Mouse (Mus musculus) lung, embryonic 14.5 days (tissue): ENCODE data around the gene Fmnl2. TPM values are rescaled to one million over a fixed set of nuclear protein-coding genes. Genes with fewer than 3 reads are reported as not detected.

ENCODE experiments used
- ATAC-seq: fragments of 200-750 bp; cut with Nextera tagmentation; 2 replicates; pipeline ENCODE4 v1.8.0; 2017; ENCODE audit warnings: mild to moderate bottlenecking, moderate TSS enrichment, moderate library complexity; ENCODE audit not compliant: insufficient read depth
- DNase-seq: peaks from one replicate; pipeline ENCODE4 v3.0.0-alpha.2; 2015
- H3K27ac ChIP-seq: fragments of 300-500 bp; sonication (generic); 2 replicates; pipeline ENCODE4 v1.5.1; 2014; ENCODE audit warnings: low read depth, mild to moderate bottlenecking, moderate library complexity
- H3K27me3 ChIP-seq: fragments of 300-500 bp; sonication (generic); 2 replicates; pipeline ENCODE4 v1.6.1; 2014; ENCODE audit warnings: low read length, control low read depth; ENCODE audit not compliant: insufficient read depth
- H3K36me3 ChIP-seq: fragments of 300-500 bp; sonication (generic); 2 replicates; pipeline ENCODE4 v1.6.1; 2014; ENCODE audit warnings: control low read depth; ENCODE audit not compliant: insufficient read depth
- H3K4me1 ChIP-seq: fragments of 300-500 bp; sonication (generic); 2 replicates; pipeline ENCODE4 v1.6.1; 2014; ENCODE audit warnings: antibody characterized with exemption, control low read depth; ENCODE audit not compliant: insufficient read depth
- H3K4me2 ChIP-seq: fragments of 300-500 bp; sonication (generic); 2 replicates; pipeline ENCODE4 v1.6.1; 2014; ENCODE audit warnings: mild to moderate bottlenecking
- H3K4me3 ChIP-seq: fragments of 300-500 bp; sonication (generic); 2 replicates; pipeline ENCODE4 v1.5.1; 2014; ENCODE audit warnings: low read depth, low read length
- H3K9ac ChIP-seq: fragments of 300-500 bp; sonication (generic); 2 replicates; pipeline ENCODE4 v1.6.1; 2014
- H3K9me3 ChIP-seq: fragments of 300-500 bp; sonication (generic); 2 replicates; pipeline ENCODE4 v1.6.1; 2016; ENCODE audit warnings: low read depth, low read length, control low read depth
- CTCF ChIP-seq: IDR thresholded peaks from 2 replicates; pipeline ENCODE4 v1.5.1; 2016; ENCODE audit warnings: antibody characterized with exemption, low read depth
- WGBS: fragments of 180-500 bp; shearing (Covaris S2); extraction: QIAGEN DNeasy Blood & Tissue Kit; methylation state at CpG from one replicate; pipeline ENCODE4 v1.1.7; 2014; 5-methylcytosine and 5-hydroxymethylcytosine counted together
- polyA plus RNA-seq: library from polyadenylated mRNA; unstranded; fragments of >200 nt; fragmentation: Nextera tagmentation; extraction: Ambion mirVana; gene quantifications from 2 replicates; pipeline ENCODE4 v1.2.1, GENCODE M21; 2014

Fmnl2 gene
- polyA plus RNA-seq, 1 experiment from 2014 or later: 5.0 TPM

- no peak overlapping the region for H3K4me2 ChIP-seq
- H3K27me3 ChIP-seq: no peaks in the 10 kb centered on the region
- 93% methylated on average over 6 of the region's 6 CpGs for WGBS
- TF ChIP-seq CTCF: no peak
- no peak overlapping the region for H3K9ac ChIP-seq
- no peak for DNase-seq
- ATAC-seq: no peak
- no peaks in the 10 kb centered on the region for H3K4me1 ChIP-seq
- no peak overlapping the region for H3K4me3 ChIP-seq
- H3K27ac ChIP-seq: no peak overlapping the region
- no peaks in the 10 kb centered on the region for H3K9me3 ChIP-seq
- no peaks in the 10 kb centered on the region for H3K36me3 ChIP-seq
Observed at GRCm38 (mm10) chr2:53050376-53050775, 192.7 kb downstream of the Fmnl2 start.

GRCm38 (mm10) chr2:53051502-53051901, 193.8 kb downstream of the Fmnl2 start:
- no peaks in the 10 kb centered on the region for H3K9me3 ChIP-seq
- no peaks in the 10 kb centered on the region for H3K27me3 ChIP-seq
- no peak overlapping the region for H3K9ac ChIP-seq
- DNase-seq (no peak), ATAC-seq (no peak)
- H3K4me2 ChIP-seq: no peak overlapping the region
- H3K4me3 ChIP-seq: no peak overlapping the region
- no peaks in the 10 kb centered on the region for H3K36me3 ChIP-seq
- no peak for TF ChIP-seq CTCF
- 79% methylated on average over 8 of the region's 8 CpGs for WGBS
- H3K27ac ChIP-seq: no peak overlapping the region
- H3K4me1 ChIP-seq: no peaks in the 10 kb centered on the region

- TF ChIP-seq CTCF: no peak
- H3K27ac ChIP-seq: peak overlapping the region; percentile 6; the same call in 1 of the 2 replicates
- H3K36me3 ChIP-seq: no peaks in the 10 kb centered on the region
- no peaks in the 10 kb centered on the region for H3K9me3 ChIP-seq
- DNase-seq: peak; percentile 17
- no peak overlapping the region for H3K4me2 ChIP-seq
- H3K27me3 ChIP-seq: no peaks in the 10 kb centered on the region
- H3K9ac ChIP-seq: no peak overlapping the region
- no peaks in the 10 kb centered on the region for H3K4me1 ChIP-seq
- 56% methylated on average over 7 of the region's 7 CpGs for WGBS
- ATAC-seq: no peak
- H3K4me3 ChIP-seq: no peak overlapping the region
Observed at GRCm38 (mm10) chr2:53053714-53054113, 196.1 kb downstream of the Fmnl2 start.

GRCm38 (mm10) chr2:53056556-53056955, 198.9 kb downstream of the Fmnl2 start:
- no peak for TF ChIP-seq CTCF
- Histone ChIP-seq H3K4me1 (no peaks in the 10 kb centered on the region), H3K4me2 (no peak overlapping the region), H3K4me3 (no peak overlapping the region), H3K27me3 (no peaks in the 10 kb centered on the region), H3K27ac (no peak overlapping the region), H3K9ac (no peak overlapping the region), H3K9me3 (no peaks in the 10 kb centered on the region), H3K36me3 (no peaks in the 10 kb centered on the region)
- DNase-seq (no peak), ATAC-seq (no peak)
- 82% methylated on average over 6 of the region's 6 CpGs for WGBS

- Histone ChIP-seq H3K4me1 (no peaks in the 10 kb centered on the region), H3K27ac (no peak overlapping the region), H3K4me3 (no peak overlapping the region), H3K4me2 (no peak overlapping the region), H3K9ac (no peak overlapping the region), H3K9me3 (no peaks in the 10 kb centered on the region), H3K27me3 (no peaks in the 10 kb centered on the region), H3K36me3 (no peaks in the 10 kb centered on the region)
- WGBS: 71% methylated on average over 2 of the region's 2 CpGs
- ATAC-seq: no peak
- no peak for DNase-seq
- no peak for TF ChIP-seq CTCF
Observed at GRCm38 (mm10) chr2:53057291-53057690, 199.6 kb downstream of the Fmnl2 start.

- 86% methylated on average over 9 of the region's 9 CpGs for WGBS
- Histone ChIP-seq H3K4me2 (no peak overlapping the region), H3K4me1 (no peaks in the 10 kb centered on the region), H3K27me3 (no peaks in the 10 kb centered on the region), H3K9ac (no peak overlapping the region), H3K4me3 (no peak overlapping the region), H3K36me3 (no peaks in the 10 kb centered on the region), H3K9me3 (no peaks in the 10 kb centered on the region), H3K27ac (no peak overlapping the region)
- DNase-seq (no peak), ATAC-seq (no peak)
- no peak for TF ChIP-seq CTCF
Observed at GRCm38 (mm10) chr2:53061363-53062000, 203.8 kb downstream of the Fmnl2 start.

- Histone ChIP-seq H3K36me3 (no peaks in the 10 kb centered on the region), H3K9ac (no peak overlapping the region), H3K9me3 (no peaks in the 10 kb centered on the region), H3K27me3 (no peaks in the 10 kb centered on the region), H3K27ac (no peak overlapping the region), H3K4me1 (peaks cover 3% of the 10 kb centered on the region; the same call in 1 of the 2 replicates), H3K4me3 (no peak overlapping the region), H3K4me2 (no peak overlapping the region)
- ATAC-seq: no peak
- 92% methylated on average over 2 of the region's 2 CpGs for WGBS
- no peak for DNase-seq
- no peak for TF ChIP-seq CTCF
Observed at GRCm38 (mm10) chr2:53066973-53067372, 209.3 kb downstream of the Fmnl2 start.
